Mouse (Mus musculus): ENCODE data around the gene Hmgn2.

GRCm38 (mm10) chr4:134005581-134006358, 37.3 kb upstream of the Hmgn2 start:
- TF ChIP-seq FOSL1 (IDR thresholded peaks at IDR 0.05; ENCODE audit: insufficient read depth, low read length, poor library complexity, severe bottlenecking) (no peak), CTCF (IDR thresholded peaks at IDR 0.05; ENCODE audit: control insufficient read depth, insufficient read depth, insufficient read length) (no peak), MYOD1 (IDR thresholded peaks at IDR 0.05; ENCODE audit: control insufficient read depth, insufficient read length, low read depth) (no peak), USF1 (IDR thresholded peaks at IDR 0.05; ENCODE audit: low read depth) (no peak)

Measured in C2C12 (cell line).